Mouse (Mus musculus): ENCODE data around the gene Rab43. TPM values are rescaled to one million over a fixed set of nuclear protein-coding genes. Genes with fewer than 3 reads are reported as not detected.

Gene Rab43
- total RNA-seq, 2 experiments from 2014 or later = 44.3 to 49.2 TPM

- DNase-seq (ENCODE audit: low spot score in 2 of 2) = no peak
These were observed 2.3 kb downstream of the Rab43 start for GRCm38 (mm10) chr6:87809651-87810161.

- no peak for DNase-seq (ENCODE audit: low spot score in 2 of 2)
These were observed 2.8 kb downstream of the Rab43 start for GRCm38 (mm10) chr6:87809144-87809543.

- no peak for DNase-seq (ENCODE audit: low spot score in 2 of 2)
These were observed 3.4 kb downstream of the Rab43 start for GRCm38 (mm10) chr6:87808521-87808920.

- DNase-seq (ENCODE audit: low spot score in 2 of 2) = no peak
These were observed 4.1 kb downstream of the Rab43 start for GRCm38 (mm10) chr6:87807735-87808440.

- no peak for DNase-seq (ENCODE audit: low spot score in 2 of 2)
These were observed 5.1 kb downstream of the Rab43 start for GRCm38 (mm10) chr6:87806857-87807256.

GRCm38 (mm10) chr6:87806028-87806427 lies 5.9 kb downstream of the Rab43 start:
- no peak for DNase-seq (ENCODE audit: low spot score in 2 of 2)

GRCm38 (mm10) chr6:87805448-87805847 lies 6.5 kb downstream of the Rab43 start:
- no peak for DNase-seq (ENCODE audit: low spot score in 2 of 2)

- no peak for DNase-seq (ENCODE audit: low spot score in 2 of 2)
These were observed 7.1 kb downstream of the Rab43 start for GRCm38 (mm10) chr6:87804886-87805285.

- no peak for DNase-seq (ENCODE audit: low spot score in 2 of 2)
These were observed 7.9 kb downstream of the Rab43 start for GRCm38 (mm10) chr6:87804036-87804435.

GRCm38 (mm10) chr6:87802462-87802861 lies 9.5 kb downstream of the Rab43 start:
- DNase-seq (ENCODE audit: low spot score in 2 of 2) = no peak

GRCm38 (mm10) chr6:87799576-87799975 lies 12.4 kb downstream of the Rab43 start:
- no peak for DNase-seq (ENCODE audit: low spot score in 2 of 2)

GRCm38 (mm10) chr6:87797321-87797720 lies 14.6 kb downstream of the Rab43 start:
- no peak for DNase-seq (ENCODE audit: low spot score in 2 of 2)

GRCm38 (mm10) chr6:87796251-87796880 lies 15.6 kb downstream of the Rab43 start:
- no peak for DNase-seq (ENCODE audit: low spot score in 2 of 2)

- DNase-seq (ENCODE audit: low spot score in 2 of 2) = no peak
These were observed 16.4 kb downstream of the Rab43 start for GRCm38 (mm10) chr6:87795385-87796150.

- DNase-seq (ENCODE audit: low spot score in 2 of 2) = no peak
These were observed 18.0 kb downstream of the Rab43 start for GRCm38 (mm10) chr6:87793821-87794510.

GRCm38 (mm10) chr6:87791826-87792225 lies 20.1 kb downstream of the Rab43 start:
- no peak for DNase-seq (ENCODE audit: low spot score in 2 of 2)

GRCm38 (mm10) chr6:87790779-87791480 lies 21.0 kb downstream of the Rab43 start:
- no peak for DNase-seq (ENCODE audit: low spot score in 2 of 2)

- DNase-seq (ENCODE audit: low spot score in 2 of 2) = no peak
These were observed 22.2 kb downstream of the Rab43 start for GRCm38 (mm10) chr6:87789791-87790190.

- DNase-seq (ENCODE audit: low spot score in 2 of 2) = peak in 1 of 2 experiments; percentile 40
These were observed 22.9 kb downstream of the Rab43 start for GRCm38 (mm10) chr6:87788896-87789587.

All from adrenal gland, postnatal 4 days (tissue).